Mouse (Mus musculus) forebrain, embryonic 16.5 days (tissue): ENCODE data around the gene Mdga1. TPM values are rescaled to one million over a fixed set of nuclear protein-coding genes. Genes with fewer than 3 reads are reported as not detected.
A peak's percentile ranks its signal among the peaks of the same experiment; 100 is the strongest.

Experiments used
- ATAC-seq: fragments of 200-750 bp; cut with Nextera tagmentation; 2 replicates; pipeline ENCODE4 v1.8.0; 2017; ENCODE audit warnings: mild to moderate bottlenecking, moderate library complexity
- H3K27ac ChIP-seq: fragments of 300-500 bp; sonication (generic); 2 replicates; pipeline ENCODE4 v1.5.1; 2014; ENCODE audit warnings: low read length, control low read depth
- H3K27me3 ChIP-seq: fragments of 300-500 bp; sonication (generic); replicated peaks from 2 replicates; pipeline ENCODE4 v1.6.1; 2014; ENCODE audit warnings: low read length; ENCODE audit not compliant: control insufficient read depth, insufficient read depth
- H3K36me3 ChIP-seq: fragments of 300-500 bp; sonication (generic); 2 replicates; pipeline ENCODE4 v1.6.1; 2014; ENCODE audit not compliant: control insufficient read depth, insufficient read depth
- H3K4me1 ChIP-seq: fragments of 300-500 bp; sonication (generic); replicated peaks from 2 replicates; pipeline ENCODE4 v1.6.1; 2014; ENCODE audit warnings: low read length; ENCODE audit not compliant: control insufficient read depth, insufficient read depth
- H3K4me2 ChIP-seq: fragments of 300-500 bp; sonication (generic); 2 replicates; pipeline ENCODE4 v1.6.1; 2014; ENCODE audit warnings: mild to moderate bottlenecking, low read length, control low read depth
- H3K4me3 ChIP-seq: fragments of 300-500 bp; sonication (generic); replicated peaks from 2 replicates; pipeline ENCODE4 v1.5.1; 2014; ENCODE audit warnings: mild to moderate bottlenecking, low read length, control low read depth
- H3K9ac ChIP-seq: fragments of 300-500 bp; sonication (generic); replicated peaks from 2 replicates; pipeline ENCODE4 v1.6.1; 2014; ENCODE audit warnings: low read depth, low read length, control low read depth
- H3K9me3 ChIP-seq: fragments of 300-500 bp; sonication (generic); 2 replicates; pipeline ENCODE4 v1.6.1; 2016; ENCODE audit warnings: low read length; ENCODE audit not compliant: control insufficient read depth
- WGBS: fragments of 180-500 bp; shearing (Covaris S2); extraction: QIAGEN DNeasy Blood & Tissue Kit; methylation state at CpG from one replicate; pipeline ENCODE4 v1.1.7; 2014; 5-methylcytosine and 5-hydroxymethylcytosine counted together
- polyA plus RNA-seq: library from polyadenylated mRNA; unstranded; fragments of >200 nt; fragmentation: Nextera tagmentation; extraction: Ambion mirVana; gene quantifications from 2 replicates; pipeline ENCODE4 v1.2.1, GENCODE M21; 2015

Mdga1 gene
- polyA plus RNA-seq, 1 experiment from 2014 or later = 10.7 TPM

DNA sequence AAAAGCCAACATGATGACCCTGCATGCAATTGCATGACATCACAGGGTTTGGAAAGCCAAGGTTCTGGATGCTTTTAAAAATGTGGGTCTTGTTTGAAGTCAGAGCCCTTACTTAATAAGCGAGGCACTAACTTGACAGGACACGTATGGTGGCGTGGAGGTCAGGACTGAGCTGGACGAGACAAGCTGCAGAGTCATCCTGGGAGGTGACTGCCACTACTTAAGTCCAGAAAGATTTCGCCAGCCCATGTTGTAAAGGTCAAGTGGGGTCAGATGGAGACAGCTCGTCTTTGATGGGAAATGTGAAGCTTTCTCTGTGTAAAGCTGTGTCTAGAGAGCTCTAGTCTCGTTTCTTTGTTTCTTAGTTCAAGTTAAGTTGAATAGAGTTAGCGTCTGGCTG, 122.6 kb downstream of the Mdga1 start:
- H3K4me3 ChIP-seq = no peak overlapping the region
- no peaks in the 10 kb centered on the region for H3K36me3 ChIP-seq
- no peak overlapping the region for H3K9ac ChIP-seq
- WGBS = 68% methylated on average over 8 of the region's 8 CpGs
- H3K4me1 ChIP-seq = peaks cover 2% of the 10 kb centered on the region
- H3K27ac ChIP-seq = no peak overlapping the region
- no peaks in the 10 kb centered on the region for H3K9me3 ChIP-seq
- no peak overlapping the region for H3K4me2 ChIP-seq
- no peaks in the 10 kb centered on the region for H3K27me3 ChIP-seq
- no peak for ATAC-seq

DNA sequence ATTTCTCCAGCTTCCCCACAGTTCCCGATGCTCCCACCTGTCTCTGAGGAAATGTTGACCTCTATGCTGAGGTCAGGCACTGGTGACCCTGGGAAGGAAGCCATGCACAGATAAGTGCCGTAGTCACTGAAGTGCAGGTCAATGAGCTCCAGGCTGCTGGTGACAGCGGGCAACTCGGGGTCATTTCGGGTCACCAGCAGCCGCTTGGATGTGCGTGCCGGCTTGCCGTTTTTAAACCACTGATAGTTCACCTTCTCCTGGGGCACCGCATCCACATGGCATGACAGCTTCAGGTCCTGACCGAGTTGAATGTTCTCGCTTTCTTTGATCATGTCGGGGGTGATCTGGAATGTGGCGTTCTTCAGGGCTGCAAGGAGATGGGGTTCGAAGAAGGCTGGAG, 123.6 kb downstream of the Mdga1 start:
- WGBS = 90% methylated on average over 15 of the region's 15 CpGs
- Histone ChIP-seq H3K27me3 (no peaks in the 10 kb centered on the region), H3K9ac (no peak overlapping the region), H3K4me2 (no peak overlapping the region), H3K9me3 (no peaks in the 10 kb centered on the region), H3K36me3 (no peaks in the 10 kb centered on the region), H3K4me1 (peaks cover 10% of the 10 kb centered on the region), H3K4me3 (no peak overlapping the region), H3K27ac (no peak overlapping the region)
- no peak for ATAC-seq

DNA sequence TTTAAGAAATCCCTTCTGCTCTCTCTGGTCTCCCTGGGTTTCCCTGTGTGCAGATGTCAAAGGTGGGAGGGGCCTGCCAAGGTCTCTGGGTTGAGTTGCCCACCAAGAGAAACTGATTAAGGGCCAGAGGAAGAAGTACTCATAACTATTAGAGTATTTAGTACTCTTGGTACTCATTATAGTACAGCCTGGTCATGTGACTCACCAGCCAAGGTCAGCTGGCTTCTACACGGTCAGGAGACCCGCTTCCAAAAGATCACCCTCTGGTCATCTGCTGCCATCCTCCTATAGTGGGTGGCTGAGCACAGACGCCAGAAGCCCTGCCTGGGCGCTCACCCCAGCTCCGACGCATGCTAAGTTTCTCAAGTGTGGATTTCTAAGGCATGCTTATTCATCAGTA, 124.9 kb downstream of the Mdga1 start:
- ATAC-seq = no peak
- WGBS = 89% methylated on average over 6 of the region's 6 CpGs
- H3K9me3 ChIP-seq = no peaks in the 10 kb centered on the region

DNA sequence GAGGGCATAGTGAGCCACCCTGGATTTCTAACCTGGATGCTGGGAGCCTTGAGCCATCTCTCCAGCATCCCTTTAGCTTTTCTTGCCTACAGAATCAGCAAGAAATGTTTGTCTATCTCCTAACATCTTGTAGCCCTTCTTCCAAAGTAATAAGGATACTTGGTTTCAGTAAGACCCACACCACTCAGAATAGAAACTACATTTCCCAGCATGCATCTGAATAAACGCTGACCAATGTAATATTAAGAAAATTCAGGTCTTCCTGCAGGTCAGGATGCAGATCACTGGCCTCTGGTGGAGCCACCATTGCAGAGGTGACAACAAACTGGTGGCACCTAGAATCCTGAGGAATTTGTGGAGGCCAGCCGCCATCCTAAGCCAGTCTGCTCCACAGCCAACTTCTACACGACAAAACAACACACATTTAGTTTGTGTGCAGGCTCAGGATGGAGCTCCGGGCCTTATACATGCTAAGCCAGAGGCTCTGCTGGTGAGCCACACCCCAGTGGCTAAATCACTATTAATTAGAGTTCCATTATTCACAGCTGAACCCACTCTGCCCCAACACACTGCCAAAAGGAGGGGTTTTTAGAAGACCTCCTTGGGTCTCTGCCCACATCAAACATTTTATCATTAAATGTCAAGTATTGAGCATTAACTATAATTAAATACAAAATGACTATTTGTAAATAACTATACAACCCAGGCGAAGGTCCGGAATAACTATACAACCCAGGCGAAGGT, 126.3 kb downstream of the Mdga1 start:
- no peak for ATAC-seq
- H3K9ac ChIP-seq = no peak overlapping the region
- H3K4me3 ChIP-seq = no peak overlapping the region
- no peak overlapping the region for H3K4me2 ChIP-seq
- no peaks in the 10 kb centered on the region for H3K27me3 ChIP-seq
- H3K36me3 ChIP-seq = no peaks in the 10 kb centered on the region
- H3K9me3 ChIP-seq = no peaks in the 10 kb centered on the region
- WGBS = 72% methylated on average over 7 of the region's 7 CpGs
- no peak overlapping the region for H3K27ac ChIP-seq
- peaks cover 20% of the 10 kb centered on the region for H3K4me1 ChIP-seq

More for the DNA sequence above, 124.9 kb downstream of the Mdga1 start:
- H3K27ac ChIP-seq = no peak overlapping the region
- no peak overlapping the region for H3K4me3 ChIP-seq
- no peak overlapping the region for H3K4me2 ChIP-seq
- no peaks in the 10 kb centered on the region for H3K36me3 ChIP-seq
- peaks cover 10% of the 10 kb centered on the region for H3K4me1 ChIP-seq
- no peak overlapping the region for H3K9ac ChIP-seq
- H3K27me3 ChIP-seq = no peaks in the 10 kb centered on the region

DNA sequence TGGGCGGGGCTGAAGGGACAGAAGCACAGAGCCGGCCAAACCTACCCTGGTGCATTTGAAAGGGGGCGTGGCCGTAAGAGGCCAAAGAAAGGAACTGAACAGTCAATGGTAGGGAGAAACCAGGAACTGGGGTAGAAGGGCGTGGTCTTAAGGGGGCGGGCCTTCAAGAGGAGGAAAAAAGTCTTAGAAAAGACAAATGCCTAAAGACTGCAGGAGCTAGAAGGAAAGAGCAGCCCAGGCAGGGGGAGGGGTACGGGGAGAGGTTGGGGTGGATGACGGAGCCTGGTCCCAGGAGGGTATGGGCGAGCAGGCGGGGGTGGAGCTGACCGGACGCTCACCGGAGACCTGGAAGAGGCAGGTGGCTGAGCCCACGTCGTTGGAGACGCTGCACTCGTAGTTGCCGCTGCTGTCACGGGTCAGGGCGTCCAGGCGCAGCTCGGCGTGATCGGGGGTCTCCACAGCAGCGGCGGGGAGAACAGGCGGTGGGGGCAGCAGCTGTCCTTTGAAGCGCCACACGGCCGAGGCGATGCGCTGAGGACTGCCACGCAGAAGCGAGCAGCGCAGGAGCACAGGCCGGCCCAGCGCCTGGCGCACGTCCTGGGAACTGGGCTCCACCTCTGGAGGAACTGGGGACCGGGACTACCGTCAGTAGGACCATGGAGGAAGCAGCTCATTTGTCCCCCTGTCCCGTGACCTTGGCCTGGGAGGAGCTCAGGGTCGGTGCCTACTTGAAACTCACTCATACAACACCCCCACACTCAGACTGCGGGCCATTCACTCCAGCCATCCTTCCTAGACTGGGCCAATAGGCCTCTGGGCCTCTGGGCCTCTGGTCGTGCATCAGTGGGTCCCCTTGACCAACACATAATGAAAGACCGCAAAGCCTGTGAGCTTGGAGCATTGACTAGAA, 127.9 kb downstream of the Mdga1 start:
- H3K9ac ChIP-seq = peak overlapping the region; percentile 46
- peak overlapping the region; percentile 54 for H3K4me2 ChIP-seq
- H3K27me3 ChIP-seq = no peaks in the 10 kb centered on the region
- H3K4me3 ChIP-seq = peak overlapping the region; percentile 30
- H3K4me1 ChIP-seq = peaks cover 25% of the 10 kb centered on the region
- H3K27ac ChIP-seq = no peak overlapping the region
- H3K9me3 ChIP-seq = no peaks in the 10 kb centered on the region
- WGBS = 6% methylated on average over 46 of the region's 46 CpGs
- no peaks in the 10 kb centered on the region for H3K36me3 ChIP-seq
- ATAC-seq = no peak

DNA sequence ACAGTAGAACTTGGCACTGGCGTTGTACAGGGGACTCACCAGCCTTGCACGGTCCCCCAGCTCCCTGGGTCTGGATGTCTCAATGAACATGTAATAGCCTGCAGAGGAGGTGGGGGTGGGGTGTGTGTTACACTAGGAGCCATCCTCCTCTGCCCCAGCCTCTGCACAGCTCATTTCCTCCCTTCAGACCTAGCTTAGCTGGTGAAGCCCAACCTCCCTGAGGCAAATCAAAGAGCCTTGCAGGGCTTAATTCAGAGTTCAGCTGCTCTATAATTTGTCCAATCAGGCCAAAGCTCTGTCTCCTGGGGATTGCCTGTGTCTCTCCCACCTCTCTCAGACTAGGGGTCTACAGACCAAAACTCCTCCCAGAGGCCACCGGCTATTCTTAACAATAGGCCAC, 131.9 kb downstream of the Mdga1 start:
- no peak overlapping the region for H3K4me2 ChIP-seq
- no peak overlapping the region for H3K27ac ChIP-seq
- no peak for ATAC-seq
- H3K27me3 ChIP-seq = no peaks in the 10 kb centered on the region
- H3K9me3 ChIP-seq = no peaks in the 10 kb centered on the region
- 25% methylated on average over 3 of the region's 3 CpGs for WGBS
- H3K36me3 ChIP-seq = no peaks in the 10 kb centered on the region
- no peak overlapping the region for H3K9ac ChIP-seq
- H3K4me1 ChIP-seq = peaks cover 37% of the 10 kb centered on the region
- H3K4me3 ChIP-seq = no peak overlapping the region

DNA sequence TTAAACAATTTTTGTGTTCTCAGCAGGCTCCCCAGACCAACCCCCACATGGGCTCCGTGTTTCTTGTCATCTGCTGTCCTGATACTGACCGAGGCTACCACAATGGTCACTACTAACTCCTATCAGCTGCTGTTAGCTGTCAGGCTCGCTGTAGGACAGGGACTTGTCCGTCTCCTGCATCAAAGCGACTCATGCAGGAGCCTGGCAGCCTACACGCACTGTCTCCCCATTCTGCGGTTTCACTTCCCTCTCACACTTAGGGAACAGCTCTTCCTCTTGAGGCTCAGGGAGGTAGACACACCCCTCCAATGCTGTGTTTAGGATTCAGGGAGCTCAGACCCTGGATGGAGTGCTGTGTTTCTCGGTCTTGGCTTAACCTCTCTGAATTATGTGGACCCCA, 132.4 kb downstream of the Mdga1 start:
- peaks cover 37% of the 10 kb centered on the region for H3K4me1 ChIP-seq
- no peak overlapping the region for H3K4me3 ChIP-seq
- no peak overlapping the region for H3K4me2 ChIP-seq
- no peaks in the 10 kb centered on the region for H3K36me3 ChIP-seq
- H3K9ac ChIP-seq = no peak overlapping the region
- no peaks in the 10 kb centered on the region for H3K9me3 ChIP-seq
- ATAC-seq = no peak
- 73% methylated on average over 8 of the region's 8 CpGs for WGBS
- no peaks in the 10 kb centered on the region for H3K27me3 ChIP-seq
- no peak overlapping the region for H3K27ac ChIP-seq

DNA sequence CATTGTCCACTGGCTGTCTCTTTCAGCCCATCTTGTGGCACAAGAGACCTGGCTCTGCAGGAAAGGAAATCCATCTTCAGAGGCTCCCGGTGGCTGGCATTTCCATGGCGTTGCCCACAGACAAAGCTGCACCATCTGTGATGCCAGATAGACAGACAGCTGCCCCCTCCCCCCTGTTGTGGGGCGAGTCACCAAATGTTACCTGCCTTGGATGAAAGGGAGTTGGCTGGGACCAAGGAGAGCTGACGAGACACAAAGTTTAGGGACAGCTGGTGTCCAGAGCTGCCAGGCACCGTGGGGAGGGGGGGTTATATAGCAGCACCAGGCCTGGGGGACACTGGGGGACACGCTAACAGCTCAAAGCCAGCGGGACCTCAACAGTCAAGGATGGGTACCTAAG, 135.1 kb downstream of the Mdga1 start:
- Histone ChIP-seq H3K4me1 (peaks cover 27% of the 10 kb centered on the region), H3K27me3 (no peaks in the 10 kb centered on the region), H3K4me3 (no peak overlapping the region), H3K9me3 (no peaks in the 10 kb centered on the region), H3K4me2 (no peak overlapping the region), H3K9ac (no peak overlapping the region), H3K36me3 (no peaks in the 10 kb centered on the region), H3K27ac (peak overlapping the region; percentile 92)
- peak; percentile 65 for ATAC-seq
- 36% methylated on average over 7 of the region's 7 CpGs for WGBS

DNA sequence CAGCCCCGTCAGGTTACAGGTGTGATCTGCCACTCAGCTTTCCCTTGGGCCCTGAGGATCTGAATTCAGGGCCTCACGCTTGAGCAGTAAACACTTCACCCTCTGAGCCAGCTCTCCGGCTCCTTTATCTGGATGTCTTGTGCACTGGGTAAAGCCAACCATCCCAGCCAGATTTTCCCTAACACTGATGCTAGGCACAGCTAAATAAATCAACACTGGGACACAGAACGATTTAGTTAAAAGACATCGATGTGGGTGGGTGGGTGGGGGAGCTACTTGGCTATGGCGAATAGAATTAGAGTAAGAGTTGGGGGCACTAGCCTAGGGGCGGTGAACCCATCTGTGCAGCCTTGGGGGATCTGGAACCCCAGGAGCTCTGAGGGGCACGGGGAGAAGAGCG, 135.6 kb downstream of the Mdga1 start:
- Histone ChIP-seq H3K4me3 (no peak overlapping the region), H3K9me3 (no peaks in the 10 kb centered on the region), H3K4me2 (no peak overlapping the region), H3K9ac (no peak overlapping the region), H3K27me3 (no peaks in the 10 kb centered on the region), H3K4me1 (peaks cover 24% of the 10 kb centered on the region), H3K36me3 (no peaks in the 10 kb centered on the region), H3K27ac (peak overlapping the region; percentile 92)
- ATAC-seq = peak; percentile 75
- WGBS = 50% methylated on average over 9 of the region's 9 CpGs
